Mouse (Mus musculus) thymus, postnatal 0 days (tissue): ENCODE measurements at regions not wholly inside any gene's neighbourhood (a gene's known extent, or its start where the extent isn't known, plus 50 kb on each side); places are given as distances from the start of the nearest gene placed in this dataset.
A peak's percentile ranks its signal among the peaks of the same experiment; 100 is the strongest.

ENCODE experiments used
- DNase-seq: peaks from one replicate; pipeline ENCODE4 v3.0.0-alpha.2; 2015; ENCODE audit warnings: low spot score

- no peak for DNase-seq
Observed at GRCm38 (mm10) chr17:72993134-72993533, 75.0 kb downstream of the Lbh start.

DNA sequence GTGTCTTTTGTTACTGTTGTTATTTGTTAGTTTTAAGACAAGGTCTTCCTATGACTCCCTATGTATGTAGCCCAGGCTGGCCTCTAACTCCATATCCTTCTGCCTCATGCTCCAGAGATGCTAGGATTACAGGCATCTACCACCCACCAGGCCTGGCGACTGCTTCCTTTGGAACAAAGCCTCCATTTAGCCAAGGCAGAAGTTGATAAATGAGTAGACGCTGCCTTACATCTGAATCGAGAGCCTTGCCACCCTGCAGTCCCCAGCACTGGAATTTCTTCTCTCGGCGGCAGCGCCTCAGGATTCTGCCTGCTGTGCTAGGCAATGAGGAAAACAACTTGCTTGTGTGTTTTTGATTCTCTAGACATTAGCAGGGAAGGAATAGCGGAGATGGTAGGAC, 75.5 kb downstream of the Lbh start:
- DNase-seq, result no peak

DNA sequence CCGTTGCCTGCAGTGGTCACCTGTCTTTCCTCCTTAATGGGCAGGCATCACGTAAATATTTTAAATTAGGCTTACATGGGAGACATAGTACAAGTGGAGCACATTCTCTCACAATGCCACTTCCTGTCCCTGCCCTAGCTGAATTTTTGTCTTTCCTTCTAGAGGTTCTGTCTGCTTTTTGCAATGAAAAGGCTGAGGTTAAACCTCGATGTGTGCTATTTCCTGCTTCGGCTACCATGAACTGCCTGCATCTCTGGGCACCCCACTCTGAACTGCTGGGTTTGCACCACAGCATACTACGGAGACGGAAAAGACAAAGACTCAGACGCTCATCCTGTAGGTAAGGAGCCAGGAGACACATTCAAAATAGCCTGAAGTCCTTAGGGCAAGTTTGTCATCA, 78.4 kb downstream of the Lbh start:
- DNase-seq, result peak; percentile 86

DNA sequence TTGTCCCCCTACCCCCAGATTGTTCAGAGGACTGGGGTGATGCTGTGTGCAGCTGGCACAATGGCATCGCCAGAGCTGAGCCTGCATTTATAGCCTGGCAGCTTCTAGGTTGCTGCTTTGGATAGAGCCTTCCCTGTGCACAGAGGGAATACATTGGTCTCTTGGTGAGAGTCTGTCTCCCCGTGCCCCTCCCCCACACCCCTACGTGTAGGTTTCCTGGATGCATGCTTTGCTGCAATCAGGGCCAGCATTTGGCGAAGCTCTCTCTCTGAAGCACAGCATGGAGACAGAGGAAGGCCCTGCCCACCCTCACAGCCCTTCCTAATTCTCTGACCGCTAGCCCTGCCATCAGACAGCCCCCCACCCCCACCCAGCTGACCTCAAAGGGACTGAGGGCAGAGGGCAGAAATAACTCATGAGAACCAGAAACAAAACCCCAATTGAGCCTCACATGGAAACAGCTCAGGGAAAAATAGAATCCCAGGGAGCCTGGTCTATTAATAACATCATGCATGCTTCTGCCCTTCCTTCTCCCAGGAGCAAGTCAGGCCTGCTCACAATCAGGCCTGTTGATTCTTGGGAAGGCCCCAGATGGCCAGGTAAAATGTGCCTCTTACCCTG, 79.3 kb downstream of the Lbh start:
- no peak for DNase-seq

DNA sequence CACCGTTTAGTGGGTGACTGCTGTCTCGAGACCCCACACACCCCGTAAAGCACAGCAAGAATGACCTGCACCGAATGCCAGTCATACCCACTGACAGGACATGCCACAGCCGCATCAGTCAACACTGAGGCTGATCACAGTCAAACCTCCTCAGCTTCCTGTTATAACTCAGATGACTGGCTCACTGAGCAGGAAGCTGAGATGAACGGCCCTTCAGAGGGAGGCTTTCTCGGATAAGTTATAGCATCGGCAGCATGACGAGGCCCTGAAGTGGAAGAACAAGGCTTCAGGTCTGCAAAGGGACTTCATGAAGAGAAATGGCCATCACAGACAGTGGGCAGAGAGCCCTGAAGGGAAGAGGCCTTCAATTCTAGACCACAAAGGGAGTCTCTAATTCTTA, 87.0 kb downstream of the Lbh start:
- peak; percentile 64 for DNase-seq

DNA sequence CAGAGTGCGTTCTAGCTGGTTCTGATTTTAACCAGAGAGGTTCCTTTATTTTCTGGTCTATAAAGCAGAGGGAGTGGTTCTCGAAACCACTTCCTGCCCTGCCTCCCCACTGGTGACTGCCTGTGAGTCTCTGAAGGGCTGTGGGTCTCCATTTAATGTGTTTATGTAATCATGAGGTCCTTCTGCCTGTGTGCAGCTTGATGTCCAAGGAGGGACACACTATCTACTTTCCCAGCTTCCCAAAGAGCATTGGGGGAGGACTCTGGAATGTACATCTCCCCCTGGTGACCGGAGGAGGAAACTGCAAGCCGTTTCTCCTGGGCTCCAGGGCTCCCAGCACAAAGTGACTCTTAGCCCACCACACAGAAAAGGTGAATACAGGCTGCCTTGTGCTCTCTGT, 90.8 kb downstream of the Lbh start:
- peak; percentile 65 for DNase-seq

GRCm38 (mm10) chr17:73009962-73010361, 91.9 kb downstream of the Lbh start:
- DNase-seq, result no peak

DNA sequence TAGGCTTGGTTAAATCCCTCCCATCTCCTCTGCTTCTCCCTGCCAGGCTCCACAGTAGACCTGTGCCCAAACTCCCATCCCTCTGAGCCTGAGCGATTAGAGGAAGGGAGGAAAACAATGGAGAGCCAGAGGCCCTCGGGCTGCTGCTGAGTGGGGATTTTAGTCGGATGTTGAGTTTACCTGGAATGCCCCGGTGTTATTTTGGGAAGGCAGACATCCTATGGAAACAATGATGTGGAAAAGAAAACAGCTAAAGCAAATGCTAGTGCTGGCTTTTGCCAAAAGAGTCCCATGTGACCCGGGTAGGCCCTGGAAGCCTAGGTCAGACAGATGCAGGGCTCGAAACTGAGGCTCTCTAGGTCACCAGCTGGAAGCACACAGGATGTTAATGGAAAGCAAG, 94.3 kb downstream of the Lbh start:
- no peak for DNase-seq

DNA sequence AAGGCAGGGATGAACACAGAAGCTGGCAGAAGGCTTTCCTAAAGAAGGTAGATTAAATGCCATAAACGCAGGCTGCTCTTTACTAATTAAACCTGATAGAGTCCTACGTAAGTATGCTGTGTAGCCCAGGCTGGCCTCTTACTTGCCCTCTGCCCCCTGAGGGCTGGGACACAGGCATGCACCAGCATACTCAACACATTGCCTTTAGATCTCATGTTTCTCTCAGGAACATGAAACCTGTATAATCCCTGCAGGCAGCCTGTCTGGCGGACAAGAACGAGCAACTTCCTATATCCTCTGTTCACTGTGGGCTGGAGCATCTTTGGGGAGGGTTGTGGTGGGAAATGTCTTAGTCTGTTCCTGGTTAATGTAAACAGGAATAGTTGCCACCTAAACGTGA, 94.8 kb upstream of the Lclat1 start:
- DNase-seq, result no peak

GRCm38 (mm10) chr17:73014090-73014853, 93.5 kb upstream of the Lclat1 start:
- DNase-seq, result no peak

GRCm38 (mm10) chr17:73017173-73017572, 90.6 kb upstream of the Lclat1 start:
- no peak for DNase-seq

- peak; percentile 58 for DNase-seq
Observed at GRCm38 (mm10) chr17:73022630-73023051, 85.1 kb upstream of the Lclat1 start.

- peak; percentile 79 for DNase-seq
Observed at GRCm38 (mm10) chr17:73023362-73024107, 84.2 kb upstream of the Lclat1 start.

DNA sequence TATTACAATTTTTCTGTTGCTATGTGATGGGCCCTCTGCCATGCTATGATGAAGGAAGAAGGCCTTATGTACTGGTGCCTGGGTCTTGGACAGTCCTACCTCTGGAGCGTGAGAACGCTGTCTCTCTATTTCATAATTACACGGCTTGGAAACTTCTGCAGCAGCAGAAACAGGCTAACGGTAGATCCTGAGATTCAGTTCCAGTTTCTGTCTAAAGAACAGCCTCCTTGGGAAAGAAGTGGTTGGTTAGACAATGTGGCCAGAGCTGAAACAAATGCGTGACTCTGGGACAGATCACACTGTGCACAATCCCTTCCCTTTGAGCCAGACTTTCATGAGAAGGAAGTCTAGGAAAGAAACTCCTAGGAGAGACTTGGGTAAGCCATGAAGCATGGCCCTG, 80.7 kb upstream of the Lclat1 start:
- no peak for DNase-seq

GRCm38 (mm10) chr17:73031796-73032195, 76.0 kb upstream of the Lclat1 start:
- DNase-seq, result no peak

- no peak for DNase-seq
Observed at GRCm38 (mm10) chr17:73032326-73032725, 75.5 kb upstream of the Lclat1 start.

DNA sequence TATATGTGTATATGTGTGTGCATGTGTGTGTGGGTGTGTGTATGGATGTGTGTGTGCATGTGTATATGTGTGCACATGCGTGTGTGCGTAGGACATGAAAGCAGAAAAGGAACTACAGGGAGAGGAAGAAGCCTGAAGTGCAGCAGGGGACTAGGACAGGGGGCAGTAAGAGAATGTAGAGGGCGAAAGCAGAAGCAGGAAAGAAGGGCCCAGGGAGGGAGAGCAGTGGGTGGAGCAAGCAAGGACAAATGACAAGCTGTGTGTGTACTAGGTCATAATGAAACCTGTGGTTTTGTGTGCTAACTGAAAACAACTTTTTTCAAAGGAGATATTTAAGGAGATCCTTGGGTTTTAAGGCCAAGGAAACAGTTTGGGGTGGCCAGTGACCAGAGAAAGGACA, 73.4 kb upstream of the Lclat1 start:
- no peak for DNase-seq

GRCm38 (mm10) chr17:73034981-73035481, 72.8 kb upstream of the Lclat1 start:
- DNase-seq, result no peak

DNA sequence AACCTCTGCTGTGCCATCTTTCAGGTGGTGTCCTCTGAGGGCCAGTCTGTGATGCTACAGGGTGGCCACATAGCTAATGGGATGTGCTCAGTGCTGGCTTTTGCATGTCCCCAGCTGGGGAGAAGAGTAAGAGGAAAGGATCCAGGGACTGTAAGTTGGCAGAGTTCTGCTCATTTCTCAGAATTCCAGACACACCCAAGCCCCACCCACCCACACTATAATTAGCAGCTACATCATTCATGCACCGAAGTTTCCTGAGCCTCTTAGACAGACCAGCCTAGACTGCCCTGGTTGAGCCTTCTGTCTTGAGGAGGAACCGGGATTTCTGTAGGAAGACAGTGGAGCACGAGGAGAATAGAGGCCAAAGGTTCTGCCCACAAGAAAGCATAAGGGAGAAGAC, 70.9 kb upstream of the Lclat1 start:
- DNase-seq, result no peak

GRCm38 (mm10) chr17:73038586-73038985, 69.2 kb upstream of the Lclat1 start:
- no peak for DNase-seq

DNA sequence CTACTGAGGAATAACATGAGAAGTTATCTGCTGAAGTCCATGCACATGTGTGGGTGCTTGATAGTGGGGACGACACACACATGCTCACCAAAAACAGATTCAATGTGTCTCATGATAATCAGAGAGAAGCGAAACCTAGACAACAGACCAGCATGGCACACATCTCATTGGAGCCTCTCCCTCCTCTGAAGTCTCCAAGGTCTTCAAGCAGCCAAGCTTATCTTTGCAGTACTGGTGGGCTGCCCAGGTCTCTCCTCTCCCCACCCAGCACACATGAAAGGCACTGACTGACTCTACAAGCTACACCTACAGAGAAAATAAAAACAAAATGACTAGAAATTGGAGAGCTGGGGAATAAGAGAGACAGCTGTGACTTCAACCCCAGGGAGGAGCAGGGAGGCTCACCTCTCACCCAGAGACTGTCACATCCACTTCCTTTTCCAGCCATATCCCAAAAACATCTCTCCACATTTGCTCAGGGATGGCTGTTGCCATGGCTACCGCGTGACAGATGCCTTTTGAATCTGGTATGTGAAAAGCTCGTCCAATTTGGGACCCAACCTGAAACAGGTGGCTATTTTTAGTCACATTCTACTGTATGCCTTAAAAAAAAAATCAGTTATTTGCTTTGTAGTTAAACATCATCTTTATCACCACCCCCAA, 62.7 kb upstream of the Lclat1 start:
- DNase-seq, result no peak

DNA sequence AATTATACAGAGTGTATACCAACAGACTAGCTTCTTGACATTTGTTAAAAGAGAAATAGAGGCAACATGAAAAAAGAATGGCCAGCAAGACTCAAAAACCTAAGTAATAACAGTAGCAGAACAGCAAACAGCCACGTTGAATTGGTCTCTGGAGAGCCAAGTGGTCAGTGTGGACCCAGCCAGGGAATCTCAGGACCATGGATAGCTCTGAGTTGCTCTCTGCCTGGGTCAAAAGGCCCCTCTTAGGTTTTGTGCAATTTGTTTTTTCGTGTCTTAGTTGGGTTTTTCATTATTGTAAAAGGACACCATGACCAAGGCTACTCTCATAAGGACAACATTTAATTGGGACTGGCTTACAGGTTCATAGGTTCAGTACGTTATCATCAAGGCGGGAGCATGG, 60.8 kb upstream of the Lclat1 start:
- DNase-seq, result no peak
